Mouse (Mus musculus): Measurements from ENCODE around the gene AI467606. TPM values are rescaled to one million over a fixed set of nuclear protein-coding genes. Genes with fewer than 3 reads are reported as not detected.
A peak's percentile ranks its signal among the peaks of the same experiment; 100 is the strongest.

Gene AI467606
- total RNA-seq, 2 experiments from 2014 or later = 1.1 to 1.3 TPM

DNA sequence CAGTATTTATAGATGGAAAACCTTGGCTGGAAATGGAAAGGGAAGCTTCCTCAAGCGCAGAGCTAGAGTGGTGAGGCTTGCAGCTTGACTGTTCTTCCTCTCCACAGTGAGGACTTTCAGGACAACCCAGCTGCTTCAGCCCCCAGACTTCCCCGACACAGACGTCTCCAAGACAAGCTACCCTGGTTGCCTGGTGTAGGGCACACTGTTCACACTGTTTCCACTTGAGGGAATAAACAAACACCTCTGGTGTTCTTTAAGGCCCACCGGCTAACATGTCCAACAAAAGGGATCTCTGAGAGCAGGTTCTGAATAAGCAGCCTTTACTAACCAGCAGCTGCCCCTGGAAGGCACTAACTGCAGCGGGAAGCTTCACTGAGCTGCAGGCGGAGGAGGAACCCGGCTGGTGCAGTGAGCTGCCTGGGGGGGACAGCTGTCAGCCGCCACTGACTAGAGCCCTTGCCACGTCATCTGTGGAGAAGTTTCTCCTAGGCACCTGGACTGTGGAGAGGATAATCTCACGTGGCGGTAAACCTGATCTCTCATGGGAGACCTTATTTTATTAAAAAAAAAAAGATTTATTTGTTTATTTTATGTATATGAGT is 25.3 kb downstream of the AI467606 start:
- intact Hi-C loops (cut with DNase I) = loop anchor here (5.0 kb wide), 1 partner anchor 71 kb away; no protein-coding TSS in a partner anchor
- peak in 1 of 2 experiments; percentile 25 for DNase-seq (ENCODE audit: low spot score in 2 of 2)

DNA sequence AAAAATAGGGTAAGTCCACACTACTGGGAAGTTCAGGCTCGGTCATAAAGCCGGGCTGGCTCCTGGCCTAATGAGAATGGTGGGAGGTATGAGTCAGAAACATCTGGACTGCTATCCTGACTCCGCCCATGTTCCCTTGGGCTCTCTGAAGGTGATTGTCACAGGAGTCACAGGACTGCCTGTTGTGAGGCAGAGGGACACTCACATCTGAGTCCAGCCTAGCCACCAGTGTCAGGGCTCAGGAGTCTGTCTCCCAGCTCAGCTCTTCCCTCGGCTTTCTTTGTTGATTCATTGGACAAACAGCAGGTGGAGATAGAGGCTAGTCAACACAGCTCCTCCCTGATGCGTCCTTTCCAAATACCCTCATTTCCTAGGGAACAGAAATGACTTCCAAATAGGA is 26.8 kb downstream of the AI467606 start:
- no peak for DNase-seq (ENCODE audit: low spot score in 2 of 2)
- intact Hi-C loops (cut with DNase I) = loop anchor here (5.0 kb wide), 1 partner anchor 69 kb away; no protein-coding TSS in a partner anchor

DNA sequence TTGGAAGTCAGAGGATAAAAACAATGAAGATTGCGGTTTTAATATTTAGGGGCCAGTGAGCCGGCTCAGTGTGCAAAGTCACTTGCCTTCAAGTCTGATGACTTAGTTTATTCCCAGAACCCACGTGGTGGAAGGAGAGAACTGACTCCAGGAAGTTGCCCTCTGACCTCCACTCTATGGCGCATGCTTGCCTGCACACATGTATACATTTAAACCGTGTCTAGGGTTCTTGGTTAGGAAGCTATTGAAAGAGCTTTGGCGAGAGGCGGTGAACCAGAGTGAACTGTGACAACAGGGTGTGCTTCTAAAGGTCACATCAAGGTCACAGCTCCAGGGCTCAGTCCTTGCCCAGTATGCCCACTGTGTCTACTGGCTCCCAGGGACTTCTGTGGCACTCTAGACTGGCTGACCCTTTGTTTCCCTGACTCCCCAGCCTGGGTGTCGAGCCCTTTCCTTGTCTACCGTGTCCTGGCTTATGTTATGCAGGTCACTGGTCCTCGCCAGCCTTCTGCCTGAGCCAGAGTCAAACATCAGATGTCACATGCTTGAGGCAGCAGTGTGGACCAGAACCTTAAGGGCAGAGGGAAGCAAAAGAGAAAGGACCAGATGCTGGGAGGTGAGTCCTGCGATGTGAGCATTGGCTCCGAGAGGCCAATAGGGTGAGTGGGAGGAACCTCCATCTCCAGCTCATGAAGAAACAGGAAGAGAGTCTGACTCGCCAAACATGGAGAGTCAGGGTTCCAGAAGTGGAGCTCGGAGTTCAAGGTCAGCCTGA is 27.7 kb downstream of the AI467606 start:
- intact Hi-C loops (cut with DNase I) = loop anchor here (5.0 kb wide), 1 partner anchor 68 kb away; no protein-coding TSS in a partner anchor

DNA sequence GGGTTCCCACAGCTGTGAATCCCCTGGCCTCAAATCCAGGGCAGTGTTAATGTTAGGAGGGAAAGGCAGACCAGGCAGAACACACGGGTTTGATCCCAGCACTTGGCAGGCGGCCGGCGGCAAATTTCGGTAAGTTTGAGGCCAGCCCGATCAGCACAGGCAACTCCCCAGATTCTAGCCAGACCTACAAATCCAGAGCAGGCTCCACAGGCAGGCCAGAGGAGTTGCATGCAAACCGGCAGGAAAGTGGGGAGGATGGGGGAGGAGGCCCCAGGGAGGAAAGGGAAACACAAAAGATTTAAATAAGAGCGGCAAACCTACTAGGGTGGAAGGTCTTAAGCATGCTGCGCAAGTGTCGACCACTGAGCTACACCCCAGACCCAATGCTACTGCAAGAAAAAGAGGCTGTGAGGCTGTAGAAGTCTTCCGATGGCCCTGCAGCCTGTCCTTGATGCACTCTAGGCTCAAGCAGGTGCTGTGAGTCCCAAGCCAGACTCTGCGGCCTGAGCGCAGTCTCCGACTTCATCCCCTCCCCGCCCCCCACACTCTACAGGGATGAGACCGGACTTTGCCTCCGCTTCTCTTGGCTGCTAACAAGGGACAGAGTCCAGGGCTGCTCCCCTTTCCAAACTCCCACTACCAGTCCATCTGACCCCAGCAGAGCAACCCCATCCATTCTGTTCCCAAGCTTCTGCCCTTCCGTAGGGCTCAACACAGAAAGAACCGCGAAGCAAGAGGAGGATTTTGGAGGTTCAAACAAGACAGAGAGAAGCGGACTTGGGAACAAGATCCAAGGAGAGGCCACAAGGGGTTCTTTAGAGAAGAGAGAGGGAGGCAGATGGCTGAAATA is 30.1 kb downstream of the AI467606 start:
- no peak for DNase-seq (ENCODE audit: low spot score in 2 of 2)
- intact Hi-C loops (cut with DNase I) = no loop called here

More for the DNA sequence above, 27.7 kb downstream of the AI467606 start:
- no peak for DNase-seq (ENCODE audit: low spot score in 2 of 2)

DNA sequence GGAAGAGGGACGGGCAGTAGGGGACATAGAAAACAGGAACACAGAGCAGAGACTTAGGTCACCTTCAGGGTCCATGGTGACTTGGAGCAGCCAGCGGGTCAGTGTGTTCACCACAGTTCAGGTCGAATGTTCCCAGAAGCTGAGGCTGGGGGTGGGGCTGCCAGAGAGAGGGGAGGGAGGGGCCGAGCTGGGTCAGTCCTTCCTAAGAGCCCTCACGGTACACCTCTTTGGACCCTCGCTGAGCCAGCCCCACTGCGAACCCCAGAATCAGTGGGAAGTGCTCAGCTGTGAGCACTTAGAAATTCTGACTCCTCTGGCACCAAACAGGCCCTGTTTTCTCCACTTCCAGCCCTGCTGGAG is 30.7 kb downstream of the AI467606 start, which contains the start of gene Qprt:
TSS of gene Qprt (minus strand) at position 316 of the 360 bp plus-strand sequence.
- DNase-seq (ENCODE audit: low spot score in 2 of 2) = no peak
- intact Hi-C loops (cut with DNase I) = no loop called here

DNA sequence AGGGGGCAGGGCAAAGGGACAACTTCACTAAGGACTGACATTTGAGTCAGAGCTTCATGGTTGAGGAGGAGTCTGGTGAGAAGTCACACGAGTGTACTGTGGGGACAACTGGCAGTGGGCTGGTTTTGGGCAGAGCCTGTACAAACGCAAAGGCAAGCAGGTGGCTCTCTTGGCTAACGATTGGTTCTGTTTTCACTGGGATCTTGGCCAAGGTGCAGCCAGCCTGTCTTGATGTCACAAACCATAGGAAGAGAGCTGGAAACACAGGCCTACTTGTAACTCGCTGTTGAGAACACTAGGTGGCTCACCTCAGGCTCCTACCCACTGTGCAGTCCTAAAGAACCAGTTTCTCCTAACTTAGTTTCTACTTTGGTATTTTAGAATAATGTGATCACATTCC is 38.5 kb downstream of the AI467606 start:
- intact Hi-C loops (cut with DNase I) = no loop called here
- peak; percentile 42 to 46 for DNase-seq (ENCODE audit: low spot score in 2 of 2)

DNA sequence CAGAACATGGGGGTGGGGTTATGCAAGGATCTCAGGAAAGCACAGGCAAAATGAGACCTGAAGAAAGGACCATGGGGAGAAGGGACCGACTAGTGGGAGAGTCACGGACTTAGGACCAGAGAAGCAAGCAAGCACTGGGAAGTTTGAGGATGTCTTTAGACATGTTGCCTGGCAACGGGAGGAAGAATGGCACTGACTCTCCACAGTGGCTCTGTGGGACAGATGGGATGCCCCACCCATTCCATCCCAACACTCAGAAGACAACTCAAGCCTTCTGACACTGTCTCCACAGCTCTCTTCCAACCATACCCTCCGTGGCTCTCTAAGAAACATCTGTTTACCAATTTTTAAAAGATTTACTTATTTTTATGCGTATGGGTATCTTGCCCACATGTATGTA is 42.0 kb downstream of the AI467606 start:
- intact Hi-C loops (cut with DNase I) = no loop called here
- DNase-seq (ENCODE audit: low spot score in 2 of 2) = no peak

DNA sequence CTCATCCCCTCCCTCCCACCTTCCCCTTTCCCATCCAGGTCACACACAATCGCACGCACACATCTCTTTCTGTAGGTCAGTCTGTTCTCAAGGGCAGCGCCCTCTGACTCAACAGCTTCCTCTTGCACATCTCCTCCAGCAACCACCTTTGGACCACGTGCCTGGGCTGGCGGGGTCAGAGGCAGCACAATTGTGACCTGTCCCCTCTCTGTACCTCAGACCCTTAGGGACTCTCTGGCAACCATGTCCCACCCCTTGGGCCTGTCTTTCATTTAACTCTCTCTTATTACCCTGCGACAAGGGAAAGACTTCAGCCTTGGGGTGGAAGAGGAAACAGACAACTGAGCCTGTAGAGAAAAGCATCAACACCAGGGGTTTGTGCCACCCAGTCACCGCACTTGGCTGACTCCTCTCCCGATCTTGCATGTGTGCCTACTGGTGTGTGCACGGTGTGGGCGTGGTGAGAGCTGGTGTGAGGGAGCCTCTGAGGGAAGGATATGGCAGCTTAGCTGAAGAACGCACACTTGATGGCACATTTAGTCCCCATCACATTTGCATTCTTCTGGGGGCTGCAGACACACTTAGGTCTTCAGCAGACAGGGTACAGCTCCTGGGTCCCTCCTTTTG is 43.8 kb downstream of the AI467606 start:
- intact Hi-C loops (cut with DNase I) = no loop called here
- no peak for DNase-seq (ENCODE audit: low spot score in 2 of 2)

DNA sequence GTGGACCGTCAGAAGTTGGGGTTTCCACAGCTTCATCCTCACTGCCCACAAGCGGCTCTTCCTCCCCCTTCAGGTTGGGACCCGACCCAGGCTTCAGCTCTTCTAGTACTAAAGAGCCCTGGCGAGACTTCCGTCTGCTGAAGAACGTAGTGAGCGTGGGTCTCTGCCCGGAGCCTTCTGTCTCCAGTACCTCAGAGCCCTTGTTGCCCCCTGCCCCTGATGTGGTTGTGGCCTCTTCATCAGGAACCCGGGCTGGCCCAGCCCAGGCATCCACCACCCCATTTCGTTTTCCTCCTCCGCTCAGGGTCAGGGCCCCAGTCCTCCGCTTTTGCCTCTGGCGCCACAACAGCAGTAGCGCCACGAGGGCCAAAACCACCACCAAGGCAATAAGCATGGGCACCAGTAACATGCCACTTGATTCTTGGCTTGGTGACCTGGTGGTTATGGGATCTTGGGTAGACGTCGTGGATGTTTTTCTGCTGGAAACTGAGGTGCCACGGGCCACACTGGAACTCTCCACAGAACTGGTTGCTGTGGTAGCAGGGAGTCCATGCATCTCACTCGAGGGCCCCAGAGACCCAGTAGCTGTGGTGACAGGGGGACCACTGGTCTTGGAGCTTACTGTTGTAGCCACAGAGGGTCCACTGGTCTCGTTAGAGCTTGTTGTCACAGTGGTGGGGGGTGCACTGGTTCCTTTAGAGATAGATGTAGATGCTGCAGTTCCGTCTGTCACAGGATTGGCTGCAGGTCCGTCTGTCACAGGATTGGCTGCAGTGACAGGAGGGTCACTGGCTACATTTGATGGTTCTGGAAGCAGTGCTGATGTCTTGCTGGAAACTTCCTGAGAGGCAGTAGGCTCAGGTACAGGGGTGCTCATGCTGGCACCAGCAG is 45.3 kb downstream of the AI467606 start:
- intact Hi-C loops (cut with DNase I) = no loop called here

DNA sequence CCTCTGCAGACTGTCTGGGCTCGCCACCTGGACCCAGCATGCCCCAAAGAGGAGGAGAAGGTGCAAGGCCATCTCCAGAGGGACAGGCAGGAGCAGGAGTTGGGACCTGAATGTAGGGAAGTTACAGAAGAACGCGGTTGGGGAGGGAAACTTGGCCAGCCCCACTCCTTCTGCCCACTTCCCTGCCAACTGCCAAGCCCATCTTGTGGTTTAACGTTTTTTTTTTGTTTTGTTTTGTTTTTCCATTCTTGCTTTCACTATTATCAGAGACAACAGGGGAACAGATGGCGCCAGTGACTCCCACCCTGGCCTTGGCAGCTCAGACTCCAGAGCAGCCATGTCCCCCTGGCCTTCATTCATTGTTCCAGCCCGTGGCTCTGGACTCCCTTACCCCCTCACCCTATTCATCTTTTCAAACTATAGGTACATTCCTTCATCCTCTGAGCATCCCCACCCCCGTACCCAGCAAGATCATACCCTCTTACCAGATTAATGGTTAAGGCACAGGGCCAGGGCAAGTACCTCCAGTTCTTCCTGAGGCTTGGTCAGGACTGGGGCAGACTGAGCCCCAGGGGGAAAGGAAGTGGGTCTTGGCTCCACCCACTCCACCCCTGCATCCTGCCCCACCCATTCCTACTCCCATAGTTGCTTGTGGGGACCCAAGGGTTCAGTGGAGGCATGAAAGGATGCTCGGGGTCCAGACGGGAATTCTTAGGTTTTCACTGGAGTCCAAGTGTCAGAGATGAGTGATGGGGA is 46.3 kb downstream of the AI467606 start, which contains the start of gene Spn:
TSS of gene Spn (minus strand) at position 562 of the 756 bp plus-strand sequence.
- intact Hi-C loops (cut with DNase I) = no loop called here
- DNase-seq (ENCODE audit: low spot score in 2 of 2) = no peak

More for the DNA sequence above, 45.3 kb downstream of the AI467606 start:
- DNase-seq (ENCODE audit: low spot score in 2 of 2) = no peak

DNA sequence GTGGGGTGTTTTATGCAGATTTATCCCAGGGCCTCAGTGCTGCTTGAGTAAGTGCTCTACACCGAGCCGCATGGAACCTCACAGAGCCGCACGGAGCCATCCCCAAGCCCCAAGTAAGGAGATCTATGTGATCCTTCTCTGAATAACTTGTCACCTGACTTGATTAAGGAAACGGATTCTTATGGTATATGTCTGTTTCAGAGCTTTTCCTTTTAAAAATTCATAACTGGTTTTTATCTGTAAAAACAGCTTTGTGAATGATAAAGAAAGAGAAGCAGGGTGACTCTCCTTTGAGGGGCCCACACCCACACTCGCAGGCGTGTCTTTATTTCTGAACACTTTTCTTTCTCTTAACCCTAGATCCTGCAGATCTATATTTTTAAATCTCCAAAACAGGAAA is 47.9 kb downstream of the AI467606 start:
- intact Hi-C loops (cut with DNase I) = no loop called here
- DNase-seq (ENCODE audit: low spot score in 2 of 2) = no peak

DNA sequence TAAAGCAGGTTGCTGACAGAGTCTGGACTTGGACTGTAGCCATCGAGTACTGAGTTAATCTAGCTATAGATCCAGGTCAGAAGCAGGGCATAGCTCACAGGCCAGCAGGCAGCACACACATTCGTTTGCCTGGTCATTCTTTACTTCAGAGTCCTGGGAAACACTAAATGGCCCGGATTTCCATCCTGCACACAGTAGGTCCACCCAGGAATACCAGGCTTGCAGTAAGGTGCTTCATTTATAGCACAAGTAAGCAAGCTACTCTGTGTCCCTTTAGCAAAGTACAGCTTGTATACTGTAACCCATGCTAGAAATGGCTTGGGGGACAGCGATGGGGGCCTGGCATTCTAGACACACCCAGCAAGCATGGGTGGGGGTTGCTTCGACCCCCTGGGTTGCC is 48.4 kb downstream of the AI467606 start:
- intact Hi-C loops (cut with DNase I) = no loop called here

DNA sequence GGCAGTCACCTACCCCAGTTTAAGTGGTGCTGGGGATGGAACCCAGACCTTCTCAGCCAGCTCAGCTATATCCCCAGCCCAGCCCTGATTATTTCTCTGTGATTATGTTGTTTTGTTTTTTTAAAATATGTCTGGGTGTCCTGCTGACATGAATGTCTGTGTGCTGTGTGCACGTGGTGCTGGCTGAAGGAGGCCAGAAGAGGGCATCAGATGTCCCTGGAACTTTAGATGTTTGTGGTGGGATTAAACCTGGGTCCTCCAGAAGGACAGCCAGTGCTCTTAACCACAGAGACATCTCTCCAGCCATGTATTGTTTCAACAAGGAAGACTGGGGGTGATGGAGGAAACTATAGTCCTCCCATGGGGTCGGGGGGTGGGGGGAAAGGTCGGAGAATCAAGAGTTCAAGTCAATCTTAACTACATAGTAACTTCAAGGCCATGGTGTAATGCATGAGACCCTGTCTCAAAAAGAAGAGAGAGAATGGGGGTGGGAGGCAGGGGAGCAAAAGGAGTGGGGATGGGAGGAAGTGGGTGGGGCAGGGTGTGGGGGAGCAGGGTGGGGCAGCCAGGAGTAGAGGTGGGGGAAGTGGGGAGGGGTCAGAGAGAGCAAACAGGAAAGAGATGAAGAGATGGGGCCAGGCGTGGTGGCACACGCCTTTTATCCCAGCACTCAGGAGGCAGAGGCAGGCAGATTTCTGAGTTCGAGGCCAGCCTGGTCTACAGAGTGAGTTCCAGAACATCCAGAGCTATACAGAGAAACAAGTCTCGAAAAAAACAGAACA is 49.7 kb downstream of the AI467606 start:
- intact Hi-C loops (cut with DNase I) = no loop called here
- DNase-seq (ENCODE audit: low spot score in 2 of 2) = no peak

More for the DNA sequence above, 48.4 kb downstream of the AI467606 start:
- no peak for DNase-seq (ENCODE audit: low spot score in 2 of 2)

DNA sequence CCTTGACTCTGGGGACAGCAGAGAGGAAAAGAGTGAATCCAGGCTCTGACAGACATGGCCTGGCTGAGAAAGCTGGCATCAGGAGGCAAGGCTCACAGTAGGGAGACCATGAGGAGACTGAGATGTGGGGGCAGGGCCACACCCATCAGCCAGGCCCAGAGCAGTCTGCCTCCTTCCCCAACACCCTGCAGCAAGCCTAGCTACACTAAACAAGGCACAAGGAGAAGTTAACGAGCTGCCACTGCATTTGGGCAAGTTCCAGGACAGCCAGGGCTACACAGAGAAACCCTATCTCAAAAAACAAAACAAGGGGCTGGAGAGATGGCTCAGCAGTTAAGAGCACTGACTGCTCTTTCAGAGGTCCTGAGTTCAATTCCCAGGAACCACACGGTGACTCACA is 51.1 kb downstream of the AI467606 start:
- intact Hi-C loops (cut with DNase I) = no loop called here
- DNase-seq (ENCODE audit: low spot score in 2 of 2) = no peak

DNA sequence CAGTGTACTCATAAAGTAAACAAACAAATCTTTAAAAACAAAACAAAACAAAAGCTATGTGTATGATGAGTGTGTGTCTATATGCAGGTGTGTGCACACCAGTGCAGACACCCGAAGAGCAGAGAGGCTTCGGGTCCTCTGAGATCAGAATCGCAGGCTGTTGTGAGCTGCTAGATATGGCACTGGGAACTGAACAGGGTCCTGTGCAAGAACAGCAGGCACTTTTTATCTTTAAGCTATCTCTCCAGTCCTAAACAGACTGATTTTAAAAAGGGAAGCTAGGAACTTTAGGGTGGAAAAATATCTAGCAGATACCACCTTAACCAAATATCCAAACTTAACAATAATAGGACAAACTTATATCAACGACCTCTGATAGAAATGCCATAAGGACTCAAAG is 51.5 kb downstream of the AI467606 start:
- DNase-seq (ENCODE audit: low spot score in 2 of 2) = no peak
- intact Hi-C loops (cut with DNase I) = no loop called here
